Mouse (Mus musculus) hindbrain, embryonic 16.5 days (tissue): ENCODE measurements around the gene Phactr3. TPM values are rescaled to one million over a fixed set of nuclear protein-coding genes. Genes with fewer than 3 reads are reported as not detected.

ENCODE experiments used
- ATAC-seq: fragments of 200-750 bp; cut with Nextera tagmentation; 2 replicates; pipeline ENCODE4 v1.8.0; 2017; ENCODE audit warnings: moderate TSS enrichment, moderate library complexity
- H3K27ac ChIP-seq: fragments of 300-500 bp; sonication (generic); 2 replicates; pipeline ENCODE4 v1.5.1; 2014; ENCODE audit warnings: low read depth, mild to moderate bottlenecking, control low read depth, low read length, moderate library complexity
- H3K27me3 ChIP-seq: fragments of 300-500 bp; sonication (generic); replicated peaks from 2 replicates; pipeline ENCODE4 v1.6.1; 2014; ENCODE audit warnings: low read length; ENCODE audit not compliant: control insufficient read depth, insufficient read depth
- H3K36me3 ChIP-seq: fragments of 300-500 bp; sonication (generic); 2 replicates; pipeline ENCODE4 v1.6.1; 2014; ENCODE audit warnings: mild to moderate bottlenecking, low read length, moderate library complexity, mixed read lengths; ENCODE audit not compliant: control insufficient read depth, insufficient read depth
- H3K4me1 ChIP-seq: fragments of 300-500 bp; sonication (generic); 2 replicates; pipeline ENCODE4 v1.6.1; 2014; ENCODE audit warnings: low read depth, low read length; ENCODE audit not compliant: control insufficient read depth, insufficient read depth
- H3K4me2 ChIP-seq: fragments of 300-500 bp; sonication (generic); 2 replicates; pipeline ENCODE4 v1.6.1; 2014; ENCODE audit warnings: mild to moderate bottlenecking, low read length, control low read depth, moderate library complexity
- H3K4me3 ChIP-seq: fragments of 300-500 bp; sonication (generic); 2 replicates; pipeline ENCODE4 v1.5.1; 2014; ENCODE audit warnings: mild to moderate bottlenecking, low read length, control low read depth, moderate library complexity
- H3K9ac ChIP-seq: fragments of 300-500 bp; sonication (generic); 2 replicates; pipeline ENCODE4 v1.6.1; 2014; ENCODE audit warnings: low read depth, mild to moderate bottlenecking, control low read depth, low read length, moderate library complexity
- H3K9me3 ChIP-seq: fragments of 300-500 bp; sonication (generic); 2 replicates; pipeline ENCODE4 v1.6.1; 2014; ENCODE audit warnings: mild to moderate bottlenecking, low read length, moderate library complexity; ENCODE audit not compliant: control insufficient read depth
- WGBS: fragments of 180-500 bp; shearing (Covaris S2); extraction: QIAGEN DNeasy Blood & Tissue Kit; methylation state at CpG from one replicate; pipeline ENCODE4 v1.1.7; 2014; 5-methylcytosine and 5-hydroxymethylcytosine counted together
- polyA plus RNA-seq: library from polyadenylated mRNA; unstranded; fragments of >200 nt; fragmentation: Nextera tagmentation; extraction: Ambion mirVana; gene quantifications from 2 replicates; pipeline ENCODE4 v1.2.1, GENCODE M21; 2015

The Phactr3 gene
- polyA plus RNA-seq, 1 experiment from 2014 or later, result 69.1 TPM

- no peak for ATAC-seq
- H3K27me3 ChIP-seq, result no peaks in the 10 kb centered on the region
- no peak overlapping the region for H3K4me3 ChIP-seq
- no peaks in the 10 kb centered on the region for H3K36me3 ChIP-seq
- peak overlapping the region; percentile 3 for H3K27ac ChIP-seq
- H3K4me2 ChIP-seq, result no peak overlapping the region
- WGBS, result 43% methylated on average over 5 of the region's 5 CpGs
- H3K9ac ChIP-seq, result no peak overlapping the region
- no peaks in the 10 kb centered on the region for H3K9me3 ChIP-seq
- H3K4me1 ChIP-seq, result peaks cover 20% of the 10 kb centered on the region
Measured at GRCm38 (mm10) chr2:178194908-178195307, 76.1 kb downstream of the Phactr3 start.

GRCm38 (mm10) chr2:178196038-178196437 is 77.3 kb downstream of the Phactr3 start:
- H3K9ac ChIP-seq, result no peak overlapping the region
- H3K4me3 ChIP-seq, result no peak overlapping the region
- H3K4me1 ChIP-seq, result peaks cover 20% of the 10 kb centered on the region
- no peak overlapping the region for H3K4me2 ChIP-seq
- no peaks in the 10 kb centered on the region for H3K36me3 ChIP-seq
- H3K9me3 ChIP-seq, result no peaks in the 10 kb centered on the region
- H3K27me3 ChIP-seq, result no peaks in the 10 kb centered on the region
- 93% methylated on average over 6 of the region's 6 CpGs for WGBS
- ATAC-seq, result no peak
- H3K27ac ChIP-seq, result no peak overlapping the region

- Histone ChIP-seq H3K4me1 (peaks cover 17% of the 10 kb centered on the region), H3K4me2 (no peak overlapping the region), H3K9me3 (no peaks in the 10 kb centered on the region), H3K9ac (no peak overlapping the region), H3K27ac (no peak overlapping the region), H3K4me3 (no peak overlapping the region), H3K27me3 (no peaks in the 10 kb centered on the region), H3K36me3 (no peaks in the 10 kb centered on the region)
- 94% methylated on average over 1 of the region's 1 CpGs for WGBS
- ATAC-seq, result no peak
Measured at GRCm38 (mm10) chr2:178197542-178197941, 78.8 kb downstream of the Phactr3 start.

GRCm38 (mm10) chr2:178204455-178204854 is 85.7 kb downstream of the Phactr3 start:
- H3K4me2 ChIP-seq, result no peak overlapping the region
- H3K36me3 ChIP-seq, result no peaks in the 10 kb centered on the region
- H3K9me3 ChIP-seq, result no peaks in the 10 kb centered on the region
- H3K27ac ChIP-seq, result no peak overlapping the region
- no peak for ATAC-seq
- WGBS, result 79% methylated on average over 10 of the region's 10 CpGs
- H3K4me1 ChIP-seq, result no peaks in the 10 kb centered on the region
- H3K27me3 ChIP-seq, result no peaks in the 10 kb centered on the region
- H3K4me3 ChIP-seq, result no peak overlapping the region
- H3K9ac ChIP-seq, result no peak overlapping the region

- 72% methylated on average over 5 of the region's 5 CpGs for WGBS
- Histone ChIP-seq H3K4me2 (no peak overlapping the region), H3K27ac (no peak overlapping the region), H3K9me3 (no peaks in the 10 kb centered on the region), H3K9ac (no peak overlapping the region), H3K4me3 (no peak overlapping the region), H3K27me3 (no peaks in the 10 kb centered on the region), H3K4me1 (no peaks in the 10 kb centered on the region), H3K36me3 (no peaks in the 10 kb centered on the region)
- ATAC-seq, result no peak
Measured at GRCm38 (mm10) chr2:178208186-178208600, 89.4 kb downstream of the Phactr3 start.

- WGBS, result 77% methylated on average over 2 of the region's 2 CpGs
- no peaks in the 10 kb centered on the region for H3K9me3 ChIP-seq
- H3K4me2 ChIP-seq, result no peak overlapping the region
- H3K4me3 ChIP-seq, result no peak overlapping the region
- H3K27ac ChIP-seq, result peak overlapping the region; percentile 6; the same call in 1 of the 2 replicates
- ATAC-seq, result peak; percentile 79
- H3K4me1 ChIP-seq, result no peaks in the 10 kb centered on the region
- no peak overlapping the region for H3K9ac ChIP-seq
- no peaks in the 10 kb centered on the region for H3K36me3 ChIP-seq
- no peaks in the 10 kb centered on the region for H3K27me3 ChIP-seq
Measured at GRCm38 (mm10) chr2:178213826-178214225, 95.1 kb downstream of the Phactr3 start.

- Histone ChIP-seq H3K27ac (no peak overlapping the region), H3K4me1 (no peaks in the 10 kb centered on the region), H3K9ac (no peak overlapping the region), H3K4me3 (no peak overlapping the region), H3K4me2 (no peak overlapping the region), H3K27me3 (no peaks in the 10 kb centered on the region), H3K36me3 (no peaks in the 10 kb centered on the region), H3K9me3 (no peaks in the 10 kb centered on the region)
- 100% methylated on average over 1 of the region's 1 CpGs for WGBS
- no peak for ATAC-seq
Measured at GRCm38 (mm10) chr2:178214531-178214930, 95.8 kb downstream of the Phactr3 start.

- no peaks in the 10 kb centered on the region for H3K4me1 ChIP-seq
- H3K9me3 ChIP-seq, result no peaks in the 10 kb centered on the region
- H3K36me3 ChIP-seq, result no peaks in the 10 kb centered on the region
- 50% methylated on average over 4 of the region's 4 CpGs for WGBS
- no peak overlapping the region for H3K9ac ChIP-seq
- no peak for ATAC-seq
- H3K4me3 ChIP-seq, result no peak overlapping the region
- H3K27me3 ChIP-seq, result no peaks in the 10 kb centered on the region
- H3K4me2 ChIP-seq, result no peak overlapping the region
- no peak overlapping the region for H3K27ac ChIP-seq
Measured at GRCm38 (mm10) chr2:178218461-178218860, 99.7 kb downstream of the Phactr3 start.

GRCm38 (mm10) chr2:178219454-178220147 is 100.8 kb downstream of the Phactr3 start:
- Histone ChIP-seq H3K4me3 (no peak overlapping the region), H3K27ac (no peak overlapping the region), H3K4me2 (no peak overlapping the region), H3K9me3 (no peaks in the 10 kb centered on the region), H3K9ac (no peak overlapping the region), H3K4me1 (no peaks in the 10 kb centered on the region), H3K36me3 (no peaks in the 10 kb centered on the region), H3K27me3 (no peaks in the 10 kb centered on the region)
- WGBS, result 79% methylated on average over 5 of the region's 5 CpGs
- no peak for ATAC-seq
